Mouse (Mus musculus) heart, embryonic 13.5 days (tissue): ENCODE results near the gene Eps8l3. TPM values are rescaled to one million over a fixed set of nuclear protein-coding genes. Genes with fewer than 3 reads are reported as not detected.
A peak's percentile ranks its signal among the peaks of the same experiment; 100 is the strongest.
"Not testable (repeated sequence)": the region's sequence is repeated elsewhere in the genome, so short reads cannot be mapped to it uniquely, and the experiment has no call there.

Source experiments
- ATAC-seq: fragments of 200-750 bp; cut with Nextera tagmentation; 2 replicates; pipeline ENCODE4 v1.8.0; 2017; ENCODE audit warnings: moderate TSS enrichment; ENCODE audit not compliant: insufficient number of reproducible peaks, low FRiP score, low TSS enrichment; ENCODE audit errors: extremely low read depth
- H3K27ac ChIP-seq: fragments of 300-500 bp; sonication (generic); replicated peaks from 2 replicates; pipeline ENCODE4 v1.5.1; 2015; ENCODE audit warnings: moderate library complexity, mild to moderate bottlenecking, inconsistent platforms
- H3K27me3 ChIP-seq: fragments of 300-500 bp; sonication (generic); replicated peaks from 2 replicates; pipeline ENCODE4 v1.6.1; 2015; ENCODE audit warnings: mild to moderate bottlenecking, inconsistent platforms
- H3K36me3 ChIP-seq: fragments of 300-500 bp; sonication (generic); 2 replicates; pipeline ENCODE4 v1.6.1; 2015; ENCODE audit warnings: mild to moderate bottlenecking, inconsistent platforms
- H3K4me1 ChIP-seq: fragments of 300-500 bp; sonication (generic); 2 replicates; pipeline ENCODE4 v1.6.1; 2015; ENCODE audit warnings: inconsistent platforms
- H3K4me2 ChIP-seq: fragments of 300-500 bp; sonication (generic); 2 replicates; pipeline ENCODE4 v1.6.1; 2015; ENCODE audit warnings: inconsistent platforms, mild to moderate bottlenecking, moderate library complexity
- H3K4me3 ChIP-seq: fragments of 300-500 bp; sonication (generic); 2 replicates; pipeline ENCODE4 v1.5.1; 2015; ENCODE audit warnings: moderate library complexity, mild to moderate bottlenecking, inconsistent platforms
- H3K9ac ChIP-seq: fragments of 300-500 bp; sonication (generic); 2 replicates; pipeline ENCODE4 v1.6.1; 2015; ENCODE audit warnings: inconsistent platforms, mild to moderate bottlenecking, moderate library complexity
- H3K9me3 ChIP-seq: fragments of 300-500 bp; sonication (generic); 2 replicates; pipeline ENCODE4 v1.6.1; 2016; ENCODE audit warnings: inconsistent platforms
- WGBS: fragments of 180-500 bp; shearing (Covaris S2); methylation state at CpG from one replicate; pipeline ENCODE4 v1.1.7; 2015; ENCODE audit warnings: mixed read lengths; 5-methylcytosine and 5-hydroxymethylcytosine counted together
- polyA plus RNA-seq: library from polyadenylated mRNA; unstranded; fragments of >200 nt; fragmentation: Nextera tagmentation; extraction: Ambion mirVana; gene quantifications from 2 replicates; pipeline ENCODE4 v1.2.1, GENCODE M21; 2015

The Eps8l3 gene
- polyA plus RNA-seq, 1 experiment from 2014 or later = not detected

GRCm38 (mm10) chr3:107869097-107869496 lies 7.9 kb upstream of the Eps8l3 start:
- Histone ChIP-seq H3K4me3 (no peak overlapping the region), H3K9ac (no peak overlapping the region), H3K36me3 (no peaks in the 10 kb centered on the region), H3K9me3 (no peaks in the 10 kb centered on the region), H3K4me2 (no peak overlapping the region), H3K27me3 (peaks cover 20% of the 10 kb centered on the region), H3K4me1 (no peaks in the 10 kb centered on the region), H3K27ac (no peak overlapping the region)
- no peak for ATAC-seq
- 40% methylated on average over 7 of the region's 7 CpGs for WGBS

GRCm38 (mm10) chr3:107869925-107870324 lies 7.1 kb upstream of the Eps8l3 start:
- H3K4me2 ChIP-seq = no peak overlapping the region
- 69% methylated on average over 4 of the region's 4 CpGs for WGBS

GRCm38 (mm10) chr3:107873335-107874251 lies 3.4 kb upstream of the Eps8l3 start:
- ATAC-seq = no peak
- 62% methylated on average over 24 of the region's 24 CpGs for whole genome bisulfite sequencing
- Histone ChIP-seq H3K9ac (no peak overlapping the region), H3K9me3 (no peaks in the 10 kb centered on the region), H3K36me3 (no peaks in the 10 kb centered on the region), H3K4me1 (peaks cover 4% of the 10 kb centered on the region), H3K4me3 (no peak overlapping the region), H3K27me3 (no peaks in the 10 kb centered on the region), H3K27ac (no peak overlapping the region), H3K4me2 (no peak overlapping the region)

More at GRCm38 (mm10) chr3:107869925-107870324, 7.1 kb upstream of the Eps8l3 start:
- no peak overlapping the region for H3K4me3 ChIP-seq
- H3K27ac ChIP-seq = no peak overlapping the region
- no peaks in the 10 kb centered on the region for H3K4me1 ChIP-seq
- H3K36me3 ChIP-seq = no peaks in the 10 kb centered on the region
- no peaks in the 10 kb centered on the region for H3K9me3 ChIP-seq
- H3K9ac ChIP-seq = no peak overlapping the region
- peaks cover 12% of the 10 kb centered on the region for H3K27me3 ChIP-seq
- ATAC-seq = no peak

GRCm38 (mm10) chr3:107875231-107875630 lies 1.8 kb upstream of the Eps8l3 start:
- peaks cover 4% of the 10 kb centered on the region for H3K4me1 ChIP-seq
- WGBS = 61% methylated on average over 6 of the region's 6 CpGs
- H3K4me3 ChIP-seq = no peak overlapping the region
- H3K27me3 ChIP-seq = no peaks in the 10 kb centered on the region
- no peaks in the 10 kb centered on the region for H3K9me3 ChIP-seq
- no peak overlapping the region for H3K27ac ChIP-seq
- no peak overlapping the region for H3K4me2 ChIP-seq
- ATAC-seq = no peak
- H3K9ac ChIP-seq = no peak overlapping the region
- H3K36me3 ChIP-seq = no peaks in the 10 kb centered on the region

- H3K27me3 ChIP-seq = no peaks in the 10 kb centered on the region
- no peak overlapping the region for H3K27ac ChIP-seq
- H3K4me3 ChIP-seq = no peak overlapping the region
- 59% methylated on average over 12 of the region's 12 CpGs for WGBS
- no peaks in the 10 kb centered on the region for H3K36me3 ChIP-seq
- no peaks in the 10 kb centered on the region for H3K9me3 ChIP-seq
- no peak overlapping the region for H3K9ac ChIP-seq
- H3K4me2 ChIP-seq = no peak overlapping the region
- peaks cover 4% of the 10 kb centered on the region for H3K4me1 ChIP-seq
- ATAC-seq = no peak
These were observed 1.0 kb downstream of the Eps8l3 start for GRCm38 (mm10) chr3:107877747-107878736.

GRCm38 (mm10) chr3:107887674-107888495 lies 10.9 kb downstream of the Eps8l3 start:
- Histone ChIP-seq H3K4me2 (no peak overlapping the region), H3K9ac (no peak overlapping the region), H3K27ac (no peak overlapping the region), H3K36me3 (no peaks in the 10 kb centered on the region), H3K9me3 (no peaks in the 10 kb centered on the region), H3K4me1 (no peaks in the 10 kb centered on the region), H3K27me3 (peaks cover 6% of the 10 kb centered on the region; the same call in 1 of the 2 replicates), H3K4me3 (no peak overlapping the region)
- 77% methylated on average over 9 of the region's 9 CpGs for WGBS
- no peak for ATAC-seq

GRCm38 (mm10) chr3:107889236-107889635 lies 12.2 kb downstream of the Eps8l3 start:
- not testable (repeated sequence) for H3K27ac ChIP-seq, H3K4me1 ChIP-seq, H3K9me3 ChIP-seq, H3K9ac ChIP-seq, H3K36me3 ChIP-seq, H3K4me2 ChIP-seq, ATAC-seq, H3K27me3 ChIP-seq, H3K4me3 ChIP-seq
- WGBS = 73% methylated on average over 2 of the region's 2 CpGs

GRCm38 (mm10) chr3:107895194-107895719 lies 18.2 kb downstream of the Eps8l3 start:
- peak overlapping the region; percentile 90 for H3K9ac ChIP-seq
- peaks cover 20% of the 10 kb centered on the region for H3K36me3 ChIP-seq
- peak overlapping the region; percentile 90 for H3K4me2 ChIP-seq
- H3K4me3 ChIP-seq = peak overlapping the region; percentile 83
- no peak for ATAC-seq
- H3K9me3 ChIP-seq = no peaks in the 10 kb centered on the region
- H3K4me1 ChIP-seq = peaks cover 10% of the 10 kb centered on the region
- WGBS = 5% methylated on average over 6 of the region's 6 CpGs
- no peak overlapping the region for H3K27ac ChIP-seq
- H3K27me3 ChIP-seq = no peaks in the 10 kb centered on the region

- Histone ChIP-seq H3K36me3 (peaks cover 20% of the 10 kb centered on the region), H3K4me2 (peak within 1 kb of the TSS; percentile 90), H3K9me3 (no peaks in the 10 kb centered on the region), H3K4me3 (peak within 1 kb of the TSS; percentile 83), H3K27ac (peak within 1 kb of the TSS; percentile 85), H3K4me1 (peaks cover 13% of the 10 kb centered on the region), H3K27me3 (no peaks in the 10 kb centered on the region), H3K9ac (peak within 1 kb of the TSS; percentile 90)
- peak; percentile 84 for ATAC-seq
- 8% methylated on average over 40 of the region's 40 CpGs for WGBS
These were observed 18.9 kb downstream of the Eps8l3 start, which contains the start of gene Gstm5 for GRCm38 (mm10) chr3:107895720-107896569. Gene Gstm5 (plus strand): TSS chr3:107895821.

- Histone ChIP-seq H3K27ac (no peak overlapping the region), H3K4me3 (no peak overlapping the region), H3K36me3 (peaks cover 17% of the 10 kb centered on the region), H3K4me2 (no peak overlapping the region), H3K9me3 (no peaks in the 10 kb centered on the region), H3K4me1 (peaks cover 18% of the 10 kb centered on the region), H3K9ac (no peak overlapping the region), H3K27me3 (no peaks in the 10 kb centered on the region)
- no peak for ATAC-seq
- 88% methylated on average over 13 of the region's 13 CpGs for WGBS
These were observed 21.7 kb downstream of the Eps8l3 start for GRCm38 (mm10) chr3:107898691-107899090.
